ENCODE assay signal across 28 mouse cellular contexts in genomic region chr2:156737976-156738375, GRCm38 (mm10). TPM values are rescaled to one million over a fixed set of nuclear protein-coding genes. Genes with fewer than 3 reads are reported as not detected.
DNase-seq lines count a peak whose midpoint lies in the region; ATAC-seq lines count a peak whose summit lies in the region.
"Had no signal": no experiment of that assay in that cellular context is flagged by ENCODE, and none has a peak within 500 bp of the region (broad histone marks: within the 10 kb centered on the region; RNA-seq: fewer than 3 reads in every experiment).

No protein-coding gene starts in this region.

- H3K27ac ChIP-seq in heart, embryonic 11.5 days (ENCODE audit: low read depth, low read length) = no peak overlapping the region
- H3K27ac ChIP-seq in intestine, embryonic 15.5 days = no peak overlapping the region
- H3K27ac ChIP-seq: embryonic facial prominence, embryonic 12.5 days; forebrain, embryonic 13.5 days; hindbrain, embryonic 10.5 days; hindbrain, postnatal 0 days; left cerebral cortex, adult 2 months; limb, embryonic 10.5 days; midbrain, embryonic 13.5 days had no signal

- no peaks in the 10 kb centered on the region for H3K9me3 ChIP-seq in heart, embryonic 11.5 days (replicated peaks; ENCODE audit: control insufficient read depth, low read length)
- H3K9me3 ChIP-seq in intestine, embryonic 15.5 days = no peaks in the 10 kb centered on the region
- H3K9me3 ChIP-seq: embryonic facial prominence, embryonic 12.5 days; forebrain, embryonic 13.5 days; hindbrain, embryonic 10.5 days; limb, embryonic 10.5 days; midbrain, embryonic 13.5 days had no signal

- H3K36me3 ChIP-seq in heart, embryonic 11.5 days (ENCODE audit: control insufficient read depth, insufficient read depth, low read length) = no peaks in the 10 kb centered on the region
- H3K36me3 ChIP-seq in intestine, embryonic 15.5 days = no peaks in the 10 kb centered on the region

- no peaks in the 10 kb centered on the region for H3K27me3 ChIP-seq in heart, embryonic 11.5 days (ENCODE audit: control insufficient read depth, insufficient read depth, low read length)
- no peaks in the 10 kb centered on the region for H3K27me3 ChIP-seq in intestine, embryonic 15.5 days (replicated peaks)
- H3K27me3 ChIP-seq: CH12.LX; embryonic facial prominence, embryonic 12.5 days; forebrain, embryonic 13.5 days; midbrain, embryonic 13.5 days had no signal

- peak; percentile 97 for DNase-seq in heart, adult 11 months
- peak; percentile 40 for DNase-seq in ZHBTc4 (ENCODE audit: low read depth, low spot score)
- peak; percentile 60 for DNase-seq in adrenal gland, postnatal 25 days
- no peak for DNase-seq in embryo, embryonic 10 days (ENCODE audit: low spot score)
- no peak for DNase-seq in cerebellum, adult 9-11 months
- DNase-seq in frontal cortex, postnatal 36 days (ENCODE audit: low spot score in 2 of 2) = no peak
- DNase-seq: cerebellum, adult 2 months; gastrocnemius, postnatal 25 days; kidney, postnatal 36 days; layer of hippocampus, adult 9-11 months; liver, postnatal 0 days; lung, postnatal 10 days; retina, postnatal 1 day; right cerebral cortex, postnatal 4 days; thymus, postnatal 25 days had no signal

- WGBS in heart, embryonic 11.5 days (ENCODE audit: insufficient replicate concordance) = 52% methylated on average over 7 of the region's 7 CpGs
- 64% methylated on average over 7 of the region's 7 CpGs for WGBS in intestine, embryonic 15.5 days

- H3K4me3 ChIP-seq in heart, embryonic 11.5 days (ENCODE audit: low read depth, low read length) = no peak overlapping the region
- no peak overlapping the region for H3K4me3 ChIP-seq in intestine, embryonic 15.5 days (replicated peaks)
- H3K4me3 ChIP-seq: embryonic facial prominence, embryonic 12.5 days; erythroblast, embryonic 14.5 days; forebrain, embryonic 13.5 days; hindbrain, embryonic 10.5 days; left cerebral cortex, adult 2 months; limb, embryonic 10.5 days; midbrain, embryonic 13.5 days had no signal

- no peak for ATAC-seq in heart, embryonic 11.5 days (replicated peaks; ENCODE audit: insufficient number of reproducible peaks, low FRiP score, low TSS enrichment)
- peak; percentile 40 for ATAC-seq in intestine, embryonic 15.5 days
- ATAC-seq: forebrain, embryonic 13.5 days; hindbrain, postnatal 0 days; liver, postnatal 0 days; midbrain, embryonic 13.5 days had no signal

- H3K4me1 ChIP-seq in heart, embryonic 11.5 days (ENCODE audit: control insufficient read depth, insufficient read depth, low read length) = peaks cover 74% of the 10 kb centered on the region
- H3K4me1 ChIP-seq in intestine, embryonic 15.5 days (replicated peaks) = peaks cover 29% of the 10 kb centered on the region

- H3K4me2 ChIP-seq in heart, embryonic 11.5 days = no peak overlapping the region
- no peak overlapping the region for H3K4me2 ChIP-seq in intestine, embryonic 15.5 days (replicated peaks)
- H3K4me2 ChIP-seq: embryonic facial prominence, embryonic 12.5 days; forebrain, embryonic 13.5 days; midbrain, embryonic 13.5 days had no signal

- H3K9ac ChIP-seq in heart, embryonic 11.5 days (ENCODE audit: low read depth, low read length) = no peak overlapping the region
- no peak overlapping the region for H3K9ac ChIP-seq in intestine, embryonic 15.5 days
- H3K9ac ChIP-seq: embryonic facial prominence, embryonic 12.5 days; forebrain, embryonic 13.5 days; liver, postnatal 0 days; midbrain, embryonic 13.5 days had no signal

RNA-seq across cellular contexts. Expression of gene Myl9, which starts 37.2 kb away (rescaled TPM):
- polyA plus RNA-seq in heart, embryonic 11.5 days (2014; fragmentation: Nextera tagmentation; extraction: Ambion mirVana) = 2,229 and 2,268 TPM in 2 replicates
- 42.3 and 50.9 TPM in 2 replicates for total RNA-seq in adrenal gland, postnatal 25 days (2021)
- polyA plus RNA-seq in intestine, embryonic 15.5 days (2015; fragmentation: Nextera tagmentation; extraction: Ambion mirVana) = 1,100 and 1,103 TPM in 2 replicates
- total RNA-seq: CH12.LX; common myeloid progenitor, adult 5-6 weeks; megakaryocyte, adult 5-6 weeks had no signal

Comparison
In these comparisons a context has a peak if more than half of its experiments do, and no peak if none do; other contexts are left out.
1. DNase-seq: peak in heart, adult 11 months (single experiment), ZHBTc4 (single experiment) and adrenal gland, postnatal 25 days (single experiment); none in embryo, embryonic 10 days (single experiment), cerebellum, adult 9-11 months (single experiment) and frontal cortex, postnatal 36 days (0 of 2).